Mouse (Mus musculus): ENCODE results near the gene Gpr176. TPM values are rescaled to one million over a fixed set of nuclear protein-coding genes. Genes with fewer than 3 reads are reported as not detected.

Gene Gpr176
- total RNA-seq, 2 experiments from 2014 or later, result 9.5 to 10.0 TPM

- no peak for DNase-seq (ENCODE audit: low spot score in 2 of 2)
These were observed 125.2 kb downstream of the Gpr176 start for GRCm38 (mm10) chr2:118248016-118248415.

GRCm38 (mm10) chr2:118245914-118246313, 127.3 kb downstream of the Gpr176 start:
- DNase-seq (ENCODE audit: low spot score in 2 of 2), result peak; percentile 66 to 87

- DNase-seq (ENCODE audit: low spot score in 2 of 2), result no peak
These were observed 137.0 kb downstream of the Gpr176 start for GRCm38 (mm10) chr2:118236196-118236595.

DNA sequence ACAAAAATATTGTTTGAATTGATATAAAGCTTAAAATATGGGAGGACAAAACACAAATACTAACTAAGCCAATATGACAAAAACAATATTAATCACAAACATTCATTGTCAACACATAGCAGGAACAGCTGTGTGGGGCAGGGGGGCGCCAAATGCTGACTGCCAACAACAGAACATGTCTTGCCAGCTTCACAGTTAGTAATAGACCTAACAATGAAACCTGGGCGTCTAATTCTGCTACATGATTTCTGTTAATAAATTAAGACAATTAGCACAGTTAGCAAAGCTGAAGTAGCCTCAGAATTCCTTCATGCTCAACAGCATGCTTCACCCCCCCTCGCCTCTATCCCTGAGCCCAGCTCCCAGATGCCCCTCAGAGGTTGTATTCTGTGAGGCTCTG, 137.6 kb downstream of the Gpr176 start:
- no peak for DNase-seq (ENCODE audit: low spot score in 2 of 2)

DNA sequence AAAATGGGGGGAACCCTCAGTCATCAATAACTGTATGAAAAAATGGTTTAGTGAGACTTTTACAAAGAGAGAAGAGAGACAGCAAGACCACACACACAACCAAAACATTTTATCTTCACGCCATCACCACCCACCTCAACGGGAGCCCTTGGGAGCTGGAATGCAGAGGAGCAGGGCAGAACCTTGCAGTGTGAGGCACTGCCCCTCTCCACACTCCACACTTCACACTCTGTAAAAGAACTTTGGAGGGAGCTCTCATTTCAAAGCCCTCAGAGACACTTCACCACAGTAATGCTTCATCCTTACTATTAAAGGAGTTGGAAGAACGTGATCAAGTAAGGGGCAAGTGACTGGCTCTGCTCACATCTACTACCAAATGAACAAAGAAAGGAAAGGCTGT, 142.7 kb downstream of the Gpr176 start:
- DNase-seq (ENCODE audit: low spot score in 2 of 2), result no peak

GRCm38 (mm10) chr2:118228486-118229079, 144.6 kb downstream of the Gpr176 start:
- no peak for DNase-seq (ENCODE audit: low spot score in 2 of 2)

Small RNAs within 50 kb of the gene (microRNA-seq; reads per million reads assigned to microRNA genes)
- 0 reads per million in 2 experiments for gene Gm22800

Other genes with a start within 250 kb of the Gpr176 start
- under 1 TPM; 0.40 to 0.65 TPM for gene Fsip1, start 116.5 kb downstream of the Gpr176 start, total RNA-seq (2021)
- gene Eif2ak4, start 15.2 kb upstream of the Gpr176 start, total RNA-seq (2021), result 10 to 100 TPM; 18.8 to 21.5 TPM
- gene Srp14, start 106.3 kb upstream of the Gpr176 start, total RNA-seq (2021), result 100 to 1,000 TPM; 160 to 170 TPM
- gene Bmf, start 176.3 kb upstream of the Gpr176 start, total RNA-seq (2021), result 1 to 10 TPM; 1.8 TPM
- gene Bub1b, start 224.8 kb upstream of the Gpr176 start, total RNA-seq (2021), result 1 to 10 TPM; 1.0 to 1.1 TPM